Mouse (Mus musculus) forebrain, embryonic 11.5 days (tissue): ENCODE measurements around the gene Gm8653. TPM values are rescaled to one million over a fixed set of nuclear protein-coding genes. Genes with fewer than 3 reads are reported as not detected.
"Not testable (repeated sequence)": the region's sequence is repeated elsewhere in the genome, so short reads cannot be mapped to it uniquely, and the experiment has no call there.

Experiments
- ATAC-seq: fragments of 200-750 bp; cut with Nextera tagmentation; replicated peaks from 2 replicates; pipeline ENCODE4 v1.8.0; 2017; ENCODE audit warnings: moderate TSS enrichment; ENCODE audit not compliant: low FRiP score
- DNase-seq: peaks from one replicate; pipeline ENCODE4 v3.0.0-alpha.2; 2017; ENCODE audit warnings: low spot score
- H3K27ac ChIP-seq: fragments of 300-500 bp; sonication (generic); 2 replicates; pipeline ENCODE4 v1.5.1; 2014; ENCODE audit warnings: low read depth, low read length
- H3K27me3 ChIP-seq: fragments of 300-500 bp; sonication (generic); 2 replicates; pipeline ENCODE4 v1.6.1; 2014; ENCODE audit warnings: mild to moderate bottlenecking, low read length, mixed read lengths; ENCODE audit not compliant: control insufficient read depth, insufficient read depth
- H3K36me3 ChIP-seq: fragments of 300-500 bp; sonication (generic); 2 replicates; pipeline ENCODE4 v1.6.1; 2014; ENCODE audit warnings: mild to moderate bottlenecking, low read length, moderate library complexity, mixed read lengths; ENCODE audit not compliant: control insufficient read depth, insufficient read depth
- H3K4me1 ChIP-seq: fragments of 300-500 bp; sonication (generic); replicated peaks from 2 replicates; pipeline ENCODE4 v1.6.1; 2014; ENCODE audit warnings: low read length, mixed read lengths; ENCODE audit not compliant: control insufficient read depth, insufficient read depth
- H3K4me2 ChIP-seq: fragments of 300-500 bp; sonication (generic); 2 replicates; pipeline ENCODE4 v1.6.1; 2014; ENCODE audit warnings: low read depth, mild to moderate bottlenecking, low read length, moderate library complexity, mixed read lengths; ENCODE audit not compliant: severe bottlenecking
- H3K4me3 ChIP-seq: fragments of 300-500 bp; sonication (generic); 2 replicates; pipeline ENCODE4 v1.5.1; 2014; ENCODE audit warnings: low read depth, low read length
- H3K9ac ChIP-seq: fragments of 300-500 bp; sonication (generic); 2 replicates; pipeline ENCODE4 v1.6.1; 2014; ENCODE audit warnings: low read length
- H3K9me3 ChIP-seq: fragments of 300-500 bp; sonication (generic); 2 replicates; pipeline ENCODE4 v1.6.1; 2016; ENCODE audit warnings: low read length, mixed read lengths; ENCODE audit not compliant: control insufficient read depth
- WGBS: fragments of 180-500 bp; shearing (Covaris S2); extraction: QIAGEN DNeasy Blood & Tissue Kit; methylation state at CpG from one replicate; pipeline ENCODE4 v1.1.7; 2014; 5-methylcytosine and 5-hydroxymethylcytosine counted together
- polyA plus RNA-seq: library from polyadenylated mRNA; unstranded; fragments of >200 nt; fragmentation: Nextera tagmentation; extraction: Ambion mirVana; gene quantifications from 2 replicates; pipeline ENCODE4 v1.2.1, GENCODE M21; 2014

Gene Gm8653
- not detected in 2 replicates for polyA plus RNA-seq

DNA sequence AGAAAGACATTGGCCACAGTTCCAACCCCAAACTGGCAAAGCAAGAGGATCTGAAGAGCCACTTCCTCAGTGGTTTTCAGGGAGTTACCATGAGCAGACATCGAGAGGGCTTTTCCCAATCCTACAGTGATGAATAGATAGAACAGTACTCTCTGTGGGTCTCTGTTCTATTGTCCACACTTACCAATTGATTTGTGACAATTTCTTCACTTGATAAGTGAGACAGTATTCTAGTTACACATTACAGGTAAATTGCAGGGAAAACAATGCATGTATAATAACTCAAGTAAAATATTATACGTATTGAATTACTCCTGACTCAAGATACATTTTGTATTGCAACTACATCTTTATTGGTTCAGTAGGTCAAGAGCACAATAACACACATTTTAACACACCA, at the start of gene Gm8653:
TSS of gene Gm8653 (minus strand) at position 101 of the 400 bp plus-strand sequence.
- DNase-seq, H3K36me3 ChIP-seq, H3K9ac ChIP-seq, H3K27ac ChIP-seq, H3K27me3 ChIP-seq, H3K4me1 ChIP-seq, H3K4me2 ChIP-seq, H3K4me3 ChIP-seq, H3K9me3 ChIP-seq, ATAC-seq: not testable (repeated sequence)
- no CpG with 5 or more reads among the region's 2 CpGs for WGBS

DNA sequence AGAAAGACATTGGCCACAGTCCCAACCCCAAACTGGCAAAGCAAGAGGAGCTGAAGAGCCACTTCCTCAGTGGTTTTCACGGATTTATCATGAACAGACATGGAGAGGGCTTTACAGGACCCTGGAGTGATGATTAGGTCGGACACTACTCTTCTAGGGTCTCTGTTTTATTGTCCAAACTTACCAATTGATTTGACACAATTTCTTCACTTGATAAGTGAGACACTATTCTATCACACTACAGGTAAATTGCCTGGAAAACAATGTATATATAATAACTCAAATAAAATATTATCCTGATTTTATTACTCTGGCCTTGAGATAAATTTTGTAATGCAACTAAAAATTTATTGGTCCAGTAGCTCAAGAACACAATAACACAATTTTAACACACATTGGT, 28.3 kb upstream of the Gm8653 start, which contains the start of gene Gm8453:
TSS of gene Gm8453 (minus strand) at position 101 of the 400 bp plus-strand sequence.
- 27% methylated on average over 1 of the region's 2 CpGs for WGBS
- not testable (repeated sequence) for H3K27me3 ChIP-seq, H3K9ac ChIP-seq, H3K27ac ChIP-seq, H3K4me3 ChIP-seq, H3K4me1 ChIP-seq, DNase-seq, H3K4me2 ChIP-seq, H3K36me3 ChIP-seq, H3K9me3 ChIP-seq, ATAC-seq

DNA sequence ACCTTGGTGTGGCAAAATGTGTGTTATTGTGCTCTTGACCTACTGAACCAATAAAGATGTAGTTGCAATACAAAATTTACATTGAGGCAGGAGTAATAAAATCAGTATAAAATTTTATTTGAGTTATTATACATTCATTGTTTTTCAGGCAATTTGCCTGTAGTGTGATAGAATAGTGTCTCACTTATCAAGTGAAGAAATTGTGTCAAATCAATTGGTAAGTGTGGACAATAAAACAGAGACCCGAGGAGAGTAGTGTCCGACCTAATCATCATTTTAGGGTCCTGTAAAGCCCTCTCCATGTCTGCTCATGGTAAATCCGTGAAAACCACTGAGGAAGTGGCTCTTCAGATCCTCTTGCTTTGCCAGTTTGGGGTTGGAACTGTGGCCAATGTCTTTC, 12.0 kb downstream of the Gm8653 start, which contains the start of gene Vmn1r143:
TSS of gene Vmn1r143 (plus strand) at position 301 of the 400 bp plus-strand sequence.
- H3K36me3 ChIP-seq, ATAC-seq, H3K9me3 ChIP-seq, H3K4me3 ChIP-seq, DNase-seq, H3K27ac ChIP-seq, H3K4me2 ChIP-seq, H3K4me1 ChIP-seq, H3K9ac ChIP-seq, H3K27me3 ChIP-seq: not testable (repeated sequence)
- WGBS = no CpG with 5 or more reads among the region's 3 CpGs

DNA sequence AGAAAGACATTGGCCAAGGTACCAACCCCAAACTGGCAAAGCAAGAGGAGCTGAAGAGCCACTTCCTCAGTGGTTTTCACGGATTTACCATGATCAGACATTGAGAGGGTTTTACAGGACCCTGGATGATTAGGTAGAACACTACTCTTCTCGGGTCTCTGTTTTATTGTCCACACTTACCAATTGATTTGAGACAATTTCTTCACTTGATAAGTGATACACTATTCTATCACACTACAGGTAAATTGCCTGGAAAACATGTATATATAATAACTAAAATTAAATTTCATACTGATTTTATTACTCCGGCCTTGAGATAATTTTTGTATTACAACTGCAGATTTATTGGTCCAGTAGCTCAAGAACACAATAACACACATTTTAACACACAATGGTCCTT, 37.1 kb downstream of the Gm8653 start, which contains the start of gene Vmn1r142:
TSS of gene Vmn1r142 (minus strand) at position 101 of the 400 bp plus-strand sequence.
- not testable (repeated sequence) for H3K36me3 ChIP-seq, H3K9ac ChIP-seq, ATAC-seq, H3K4me3 ChIP-seq, DNase-seq, H3K27ac ChIP-seq, H3K27me3 ChIP-seq, H3K4me2 ChIP-seq, H3K9me3 ChIP-seq, H3K4me1 ChIP-seq
- WGBS = no CpG with 5 or more reads among the region's 3 CpGs

Other genes with a start within 250 kb of the Gm8653 start
- gene Vmn1r137, start 206.7 kb downstream of the Gm8653 start, polyA plus RNA-seq = not detected in 2 replicates
- gene Vmn1r138, start 172.4 kb downstream of the Gm8653 start, polyA plus RNA-seq = not detected in 2 replicates
- gene Gm6176, start 145.0 kb downstream of the Gm8653 start, polyA plus RNA-seq = not detected in 2 replicates
- gene Vmn1r139, start 132.2 kb downstream of the Gm8653 start, polyA plus RNA-seq = not detected in 2 replicates
- gene Gm16451, start 83.0 kb downstream of the Gm8653 start, polyA plus RNA-seq = not detected in 2 replicates
- gene Gm10666, start 66.5 kb downstream of the Gm8653 start, polyA plus RNA-seq = not detected in 2 replicates
- gene Vmn1r142, start 37.2 kb downstream of the Gm8653 start, polyA plus RNA-seq = not detected in 2 replicates
- not detected in 2 replicates for gene Vmn1r143, start 11.9 kb downstream of the Gm8653 start, polyA plus RNA-seq
- not detected in 2 replicates for gene Gm8453, start 28.2 kb upstream of the Gm8653 start, polyA plus RNA-seq
- not detected in 2 replicates for gene Gm4187, start 128.5 kb upstream of the Gm8653 start, polyA plus RNA-seq
- gene Gm8660, start 169.8 kb upstream of the Gm8653 start, polyA plus RNA-seq = not detected in 2 replicates
- not detected in 2 replicates for gene Vmn1r148, start 212.3 kb upstream of the Gm8653 start, polyA plus RNA-seq
- not detected in 2 replicates for gene Vmn1r149, start 237.0 kb upstream of the Gm8653 start, polyA plus RNA-seq